Mouse (Mus musculus) liver, embryonic 12.5 days (tissue): ENCODE data around the gene Atp11b. TPM values are rescaled to one million over a fixed set of nuclear protein-coding genes. Genes with fewer than 3 reads are reported as not detected.

ENCODE experiments used
- ATAC-seq: fragments of 200-750 bp; cut with Nextera tagmentation; 2 replicates; pipeline ENCODE4 v1.8.0; 2017; ENCODE audit warnings: moderate number of reproducible peaks, mild to moderate bottlenecking, moderate library complexity
- H3K27ac ChIP-seq: fragments of 300-500 bp; sonication (generic); 2 replicates; pipeline ENCODE4 v1.5.1; 2016; ENCODE audit warnings: mild to moderate bottlenecking
- H3K27me3 ChIP-seq: fragments of 300-500 bp; sonication (generic); replicated peaks from 2 replicates; pipeline ENCODE4 v1.6.1; 2016; ENCODE audit warnings: mild to moderate bottlenecking, moderate library complexity
- H3K36me3 ChIP-seq: fragments of 300-500 bp; sonication (generic); 2 replicates; pipeline ENCODE4 v1.6.1; 2016; ENCODE audit warnings: mild to moderate bottlenecking, moderate library complexity
- H3K4me1 ChIP-seq: fragments of 300-500 bp; sonication (generic); 2 replicates; pipeline ENCODE4 v1.6.1; 2016
- H3K4me2 ChIP-seq: fragments of 300-500 bp; sonication (generic); 2 replicates; pipeline ENCODE4 v1.6.1; 2016; ENCODE audit warnings: mild to moderate bottlenecking, moderate library complexity
- H3K4me3 ChIP-seq: fragments of 300-500 bp; sonication (generic); 2 replicates; pipeline ENCODE4 v1.5.1; 2016; ENCODE audit warnings: mild to moderate bottlenecking, moderate library complexity
- H3K9ac ChIP-seq: fragments of 300-500 bp; sonication (generic); 2 replicates; pipeline ENCODE4 v1.6.1; 2016; ENCODE audit warnings: mild to moderate bottlenecking, moderate library complexity
- H3K9me3 ChIP-seq: fragments of 300-500 bp; sonication (generic); replicated peaks from 2 replicates; pipeline ENCODE4 v1.6.1; 2016; ENCODE audit warnings: mild to moderate bottlenecking, moderate library complexity
- WGBS: fragments of 180-500 bp; shearing (Covaris S2); methylation state at CpG from one replicate; pipeline ENCODE4 v1.1.7; 2016; ENCODE audit not compliant: insufficient replicate concordance; 5-methylcytosine and 5-hydroxymethylcytosine counted together
- polyA plus RNA-seq: library from polyadenylated mRNA; unstranded; fragments of >200 nt; fragmentation: Nextera tagmentation; extraction: Ambion mirVana; gene quantifications from 2 replicates; pipeline ENCODE4 v1.2.1, GENCODE M21; 2016

Gene Atp11b
- polyA plus RNA-seq, 1 experiment from 2014 or later = 27.8 TPM

GRCm38 (mm10) chr3:35732778-35733147, 21.1 kb upstream of the Atp11b start:
- H3K36me3 ChIP-seq = no peaks in the 10 kb centered on the region
- peak overlapping the region; percentile 50 for H3K4me2 ChIP-seq
- no peak for ATAC-seq
- H3K4me3 ChIP-seq = no peak overlapping the region
- H3K27me3 ChIP-seq = no peaks in the 10 kb centered on the region
- no peaks in the 10 kb centered on the region for H3K9me3 ChIP-seq
- H3K9ac ChIP-seq = no peak overlapping the region
- peaks cover 11% of the 10 kb centered on the region for H3K4me1 ChIP-seq
- H3K27ac ChIP-seq = no peak overlapping the region

- Histone ChIP-seq H3K4me3 (no peak overlapping the region), H3K27me3 (no peaks in the 10 kb centered on the region), H3K36me3 (no peaks in the 10 kb centered on the region), H3K4me1 (peaks cover 11% of the 10 kb centered on the region), H3K4me2 (no peak overlapping the region), H3K27ac (no peak overlapping the region), H3K9ac (no peak overlapping the region), H3K9me3 (no peaks in the 10 kb centered on the region)
- 83% methylated on average over 4 of the region's 4 CpGs for whole genome bisulfite sequencing
- ATAC-seq = no peak
These were observed 19.4 kb upstream of the Atp11b start for GRCm38 (mm10) chr3:35734509-35734908.

GRCm38 (mm10) chr3:35738071-35738470, 15.8 kb upstream of the Atp11b start:
- WGBS = 58% methylated on average over 3 of the region's 3 CpGs
- no peak for ATAC-seq
- Histone ChIP-seq H3K9me3 (no peaks in the 10 kb centered on the region), H3K27ac (no peak overlapping the region), H3K27me3 (no peaks in the 10 kb centered on the region), H3K4me1 (peaks cover 1% of the 10 kb centered on the region; the same call in 1 of the 2 replicates), H3K4me2 (no peak overlapping the region), H3K36me3 (no peaks in the 10 kb centered on the region), H3K9ac (no peak overlapping the region), H3K4me3 (no peak overlapping the region)

- WGBS = 59% methylated on average over 4 of the region's 4 CpGs
- no peak overlapping the region for H3K9ac ChIP-seq
These were observed 8.9 kb upstream of the Atp11b start for GRCm38 (mm10) chr3:35745010-35745409.

GRCm38 (mm10) chr3:35746840-35747456, 7.0 kb upstream of the Atp11b start:
- 46% methylated on average over 9 of the region's 9 CpGs for WGBS
- Histone ChIP-seq H3K36me3 (no peaks in the 10 kb centered on the region), H3K4me3 (no peak overlapping the region), H3K9me3 (no peaks in the 10 kb centered on the region), H3K4me2 (no peak overlapping the region), H3K9ac (no peak overlapping the region), H3K4me1 (peaks cover 7% of the 10 kb centered on the region), H3K27me3 (no peaks in the 10 kb centered on the region), H3K27ac (no peak overlapping the region)
- ATAC-seq = no peak

More at GRCm38 (mm10) chr3:35745010-35745409, 8.9 kb upstream of the Atp11b start:
- H3K36me3 ChIP-seq = no peaks in the 10 kb centered on the region
- no peak for ATAC-seq
- no peaks in the 10 kb centered on the region for H3K27me3 ChIP-seq
- H3K27ac ChIP-seq = no peak overlapping the region
- H3K4me2 ChIP-seq = no peak overlapping the region
- H3K9me3 ChIP-seq = no peaks in the 10 kb centered on the region
- H3K4me1 ChIP-seq = peaks cover 2% of the 10 kb centered on the region; the same call in 1 of the 2 replicates
- no peak overlapping the region for H3K4me3 ChIP-seq

- Histone ChIP-seq H3K9me3 (no peaks in the 10 kb centered on the region), H3K27ac (no peak overlapping the region), H3K36me3 (no peaks in the 10 kb centered on the region), H3K4me3 (no peak overlapping the region), H3K27me3 (no peaks in the 10 kb centered on the region), H3K4me2 (no peak overlapping the region), H3K4me1 (peaks cover 14% of the 10 kb centered on the region), H3K9ac (no peak overlapping the region)
- no peak for ATAC-seq
- WGBS = 38% methylated on average over 5 of the region's 5 CpGs
These were observed 3.6 kb upstream of the Atp11b start for GRCm38 (mm10) chr3:35750286-35750685.

- no peaks in the 10 kb centered on the region for H3K36me3 ChIP-seq
- peaks cover 21% of the 10 kb centered on the region for H3K4me1 ChIP-seq
- ATAC-seq = no peak
- WGBS = 50% methylated on average over 2 of the region's 2 CpGs
- H3K27me3 ChIP-seq = no peaks in the 10 kb centered on the region
- H3K4me2 ChIP-seq = no peak overlapping the region
- no peak overlapping the region for H3K9ac ChIP-seq
- no peak overlapping the region for H3K4me3 ChIP-seq
- no peaks in the 10 kb centered on the region for H3K9me3 ChIP-seq
- no peak overlapping the region for H3K27ac ChIP-seq
These were observed 2.2 kb upstream of the Atp11b start for GRCm38 (mm10) chr3:35751724-35752123.

GRCm38 (mm10) chr3:35762735-35763134, 8.8 kb downstream of the Atp11b start:
- peaks cover 29% of the 10 kb centered on the region for H3K4me1 ChIP-seq
- no peak overlapping the region for H3K9ac ChIP-seq
- no peak overlapping the region for H3K4me2 ChIP-seq
- 0 out of 2 replicates have a peak, but pooled peaks cover 4% of the 10 kb centered on the region for H3K36me3 ChIP-seq
- no peaks in the 10 kb centered on the region for H3K27me3 ChIP-seq
- no peak overlapping the region for H3K27ac ChIP-seq
- 55% methylated on average over 4 of the region's 4 CpGs for WGBS
- no peak for ATAC-seq
- H3K9me3 ChIP-seq = no peaks in the 10 kb centered on the region
- no peak overlapping the region for H3K4me3 ChIP-seq

GRCm38 (mm10) chr3:35764637-35765617, 11.0 kb downstream of the Atp11b start:
- ATAC-seq = no peak

GRCm38 (mm10) chr3:35779748-35780147, 25.8 kb downstream of the Atp11b start:
- H3K4me2 ChIP-seq = no peak overlapping the region
- no peaks in the 10 kb centered on the region for H3K4me1 ChIP-seq
- no peak for ATAC-seq
- no peaks in the 10 kb centered on the region for H3K27me3 ChIP-seq
- WGBS = 78% methylated on average over 3 of the region's 3 CpGs
- H3K4me3 ChIP-seq = no peak overlapping the region
- no peaks in the 10 kb centered on the region for H3K9me3 ChIP-seq
- no peak overlapping the region for H3K27ac ChIP-seq
- H3K36me3 ChIP-seq = no peaks in the 10 kb centered on the region
- no peak overlapping the region for H3K9ac ChIP-seq

More at GRCm38 (mm10) chr3:35764637-35765617, 11.0 kb downstream of the Atp11b start:
- no peak overlapping the region for H3K4me2 ChIP-seq
- H3K9ac ChIP-seq = no peak overlapping the region
- no peaks in the 10 kb centered on the region for H3K9me3 ChIP-seq
- H3K36me3 ChIP-seq = 0 out of 2 replicates have a peak, but pooled peaks cover 4% of the 10 kb centered on the region
- 59% methylated on average over 7 of the region's 7 CpGs for WGBS
- H3K27me3 ChIP-seq = no peaks in the 10 kb centered on the region
- H3K4me3 ChIP-seq = no peak overlapping the region
- H3K27ac ChIP-seq = no peak overlapping the region
- H3K4me1 ChIP-seq = peaks cover 16% of the 10 kb centered on the region

- ATAC-seq = no peak
- Histone ChIP-seq H3K36me3 (peaks cover 44% of the 10 kb centered on the region), H3K4me1 (no peaks in the 10 kb centered on the region), H3K27ac (no peak overlapping the region), H3K9ac (no peak overlapping the region), H3K9me3 (no peaks in the 10 kb centered on the region), H3K27me3 (no peaks in the 10 kb centered on the region), H3K4me3 (no peak overlapping the region), H3K4me2 (no peak overlapping the region)
- WGBS = 79% methylated on average over 2 of the region's 2 CpGs
These were observed 48.1 kb downstream of the Atp11b start for GRCm38 (mm10) chr3:35802040-35802439.

- ATAC-seq = no peak
- Histone ChIP-seq H3K4me3 (no peak overlapping the region), H3K9ac (no peak overlapping the region), H3K36me3 (peaks cover 41% of the 10 kb centered on the region), H3K9me3 (no peaks in the 10 kb centered on the region), H3K27me3 (no peaks in the 10 kb centered on the region), H3K4me2 (no peak overlapping the region), H3K27ac (no peak overlapping the region), H3K4me1 (no peaks in the 10 kb centered on the region)
- 77% methylated on average over 3 of the region's 3 CpGs for WGBS
These were observed 66.0 kb downstream of the Atp11b start for GRCm38 (mm10) chr3:35819887-35820286.
